Mouse (Mus musculus) cerebellum, adult 9-11 months (tissue): Measurements from ENCODE around the gene Sardh.

Experiments used
- DNase-seq: peaks from one replicate; pipeline ENCODE4 v3.0.0; 2022

The Sardh gene

GRCm38 (mm10) chr2:27248211-27248610, at the start of gene Sardh:
Gene Sardh (minus strand): TSS chr2:27248337.
- no peak for DNase-seq

DNA sequence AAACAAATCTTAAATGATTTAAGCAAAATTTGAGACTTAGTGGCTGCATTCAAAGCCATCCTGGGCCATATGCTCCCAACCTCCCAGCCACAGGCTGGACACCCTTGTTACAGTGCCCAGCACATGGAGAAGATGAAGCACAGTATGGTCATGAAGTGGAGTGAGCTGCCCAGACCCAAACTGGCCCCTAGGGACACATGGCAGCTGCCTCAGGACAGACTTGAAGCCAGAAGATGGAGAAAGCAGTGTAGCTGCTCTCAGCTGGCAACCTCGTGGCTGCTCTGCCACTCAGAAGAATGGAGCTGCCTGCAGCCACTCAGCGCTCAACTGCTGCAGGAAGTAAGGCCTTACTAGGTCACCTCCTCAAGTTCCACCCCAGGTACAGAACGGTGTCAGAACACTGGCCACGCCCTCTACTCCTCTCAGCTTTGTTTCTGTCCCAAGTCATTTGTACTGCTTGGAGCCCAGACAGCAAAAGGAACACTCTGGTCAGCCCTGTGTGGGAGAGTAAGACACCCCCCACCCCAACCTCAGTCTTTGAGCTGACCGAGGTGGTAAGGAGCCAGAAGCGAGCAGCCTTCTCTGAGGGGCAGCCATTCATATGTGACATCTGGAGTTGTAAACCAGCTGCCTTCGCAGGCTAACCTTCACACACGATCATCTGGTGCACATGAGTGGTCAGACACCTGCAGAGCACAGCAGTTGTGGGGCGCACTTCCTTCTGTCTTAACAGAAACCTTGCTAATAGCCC, 48.7 kb upstream of the Sardh start:
- DNase-seq = no peak

GRCm38 (mm10) chr2:27294777-27295176, 46.6 kb upstream of the Sardh start:
- DNase-seq = no peak

DNA sequence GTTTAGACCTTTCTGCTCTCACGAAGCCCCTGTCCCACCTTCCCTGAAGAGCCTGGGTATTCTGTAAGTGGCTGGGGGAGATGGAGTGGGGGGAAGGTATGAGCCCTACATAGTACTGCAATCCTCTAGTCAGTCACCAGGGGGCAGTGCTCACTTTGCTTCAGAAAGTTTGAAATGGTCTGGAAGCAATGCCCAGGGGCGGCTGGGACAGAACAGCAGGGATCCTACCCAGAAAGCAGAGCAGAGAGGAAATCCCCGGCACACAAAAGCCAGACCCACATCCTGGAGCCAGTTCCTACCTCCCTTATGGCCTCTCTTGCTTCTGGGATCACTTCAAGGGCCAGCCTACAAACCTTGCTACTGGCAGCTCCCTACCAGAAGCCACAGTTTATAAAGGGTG, 40.9 kb upstream of the Sardh start:
- DNase-seq = peak; percentile 51

- DNase-seq = no peak
These were observed 39.0 kb upstream of the Sardh start for GRCm38 (mm10) chr2:27286971-27287710.

- DNase-seq = no peak
These were observed 36.3 kb upstream of the Sardh start for GRCm38 (mm10) chr2:27284441-27284840.

DNA sequence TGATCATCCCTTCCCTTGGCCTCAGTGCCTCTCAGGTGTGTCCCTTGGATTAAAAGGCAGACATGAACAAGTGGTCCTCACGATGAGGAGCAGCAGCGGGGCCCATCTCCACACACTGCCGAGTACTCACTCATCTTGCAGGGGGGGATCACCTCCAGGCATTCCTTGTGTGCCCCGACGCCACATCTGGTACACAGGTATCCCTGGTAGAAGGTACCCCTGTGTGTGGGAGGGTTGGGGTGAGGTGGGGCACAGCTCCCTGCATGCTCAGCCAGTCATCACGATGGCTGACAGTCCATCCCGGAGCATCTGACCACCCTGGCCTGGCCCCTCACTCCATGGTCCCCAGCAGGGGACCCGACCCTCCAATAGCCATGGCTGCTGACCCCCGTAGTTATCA, 33.6 kb upstream of the Sardh start:
- no peak for DNase-seq

- DNase-seq = peak; percentile 40
These were observed 32.9 kb upstream of the Sardh start for GRCm38 (mm10) chr2:27280920-27281611.

DNA sequence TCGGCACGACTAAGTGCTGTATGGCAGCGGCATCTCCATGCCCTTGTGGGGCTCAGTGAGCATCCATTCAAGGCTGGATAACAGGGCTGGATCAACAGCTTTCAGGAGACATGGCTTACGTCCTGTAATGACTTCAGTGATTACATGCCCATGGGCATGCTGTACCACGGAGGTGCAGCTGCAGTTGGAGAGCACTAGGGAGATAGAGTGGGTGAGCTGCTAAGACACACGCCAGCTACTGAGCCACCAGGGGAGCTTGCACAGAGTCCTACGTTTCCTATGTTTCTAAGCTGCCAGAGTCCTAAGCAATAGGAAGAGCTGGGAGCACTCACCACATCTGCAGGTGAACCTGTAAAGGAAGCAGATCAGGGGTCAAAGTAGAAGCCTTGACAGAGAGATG, 30.7 kb upstream of the Sardh start:
- no peak for DNase-seq

DNA sequence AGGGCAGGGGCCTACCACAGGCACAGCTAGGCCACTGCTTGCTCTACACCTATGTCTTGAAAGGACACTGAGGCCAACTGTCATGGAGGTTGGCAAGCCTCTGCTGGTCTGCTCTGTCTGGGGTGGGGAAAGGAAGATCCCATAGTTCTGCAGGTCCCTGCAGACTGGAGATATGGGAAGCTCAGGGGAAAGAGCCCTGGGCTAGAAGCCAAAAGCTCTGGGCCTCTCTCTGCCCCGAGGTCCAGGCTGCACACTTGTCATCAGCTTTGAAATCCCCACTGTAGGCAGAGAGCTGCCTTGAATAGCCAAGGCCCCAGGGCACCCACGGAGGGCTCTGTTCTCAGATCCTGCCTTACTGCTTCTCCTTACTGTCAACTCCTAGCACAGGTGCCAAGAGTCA, 20.2 kb upstream of the Sardh start:
- DNase-seq = no peak

DNA sequence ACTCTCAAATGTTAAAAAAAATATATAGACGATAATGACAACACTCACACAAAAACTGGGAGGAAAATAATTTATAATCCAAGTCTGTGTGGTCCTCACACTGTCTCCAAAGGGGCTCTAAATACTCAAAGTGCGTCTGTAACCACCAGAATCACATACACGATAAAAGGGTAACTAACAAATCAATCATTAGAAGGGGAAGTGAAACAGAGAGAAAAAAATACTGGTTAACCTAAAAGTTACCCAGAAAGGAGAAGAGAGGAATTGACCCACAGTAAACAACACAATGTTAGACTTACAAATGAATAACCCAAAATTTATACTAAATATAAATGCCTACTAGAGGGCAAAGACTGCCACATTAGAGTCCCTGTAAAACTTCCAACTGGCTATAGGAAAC, 17.7 kb upstream of the Sardh start:
- no peak for DNase-seq

DNA sequence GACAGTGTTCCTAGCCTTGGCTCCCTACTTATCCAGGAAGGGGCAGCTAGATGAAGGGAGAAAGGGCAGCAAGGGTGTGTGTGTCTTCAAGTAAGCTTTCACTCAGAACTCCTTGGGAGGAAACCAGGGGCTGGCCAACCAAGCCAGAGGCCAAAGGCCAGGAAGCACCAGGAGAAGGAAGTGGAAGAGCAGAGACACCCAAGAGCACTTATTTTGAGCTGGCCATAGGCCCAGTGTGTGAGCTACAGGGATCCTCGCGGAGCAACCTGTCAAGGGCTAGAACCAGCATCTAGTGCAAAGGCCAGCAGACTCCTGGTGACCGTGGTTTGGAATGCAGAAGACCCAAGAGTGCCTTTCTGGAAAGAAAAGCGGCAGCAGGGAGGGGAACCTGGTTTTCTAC, 14.8 kb upstream of the Sardh start:
- no peak for DNase-seq

- DNase-seq = no peak
These were observed 3.3 kb upstream of the Sardh start for GRCm38 (mm10) chr2:27251434-27251833.

DNA sequence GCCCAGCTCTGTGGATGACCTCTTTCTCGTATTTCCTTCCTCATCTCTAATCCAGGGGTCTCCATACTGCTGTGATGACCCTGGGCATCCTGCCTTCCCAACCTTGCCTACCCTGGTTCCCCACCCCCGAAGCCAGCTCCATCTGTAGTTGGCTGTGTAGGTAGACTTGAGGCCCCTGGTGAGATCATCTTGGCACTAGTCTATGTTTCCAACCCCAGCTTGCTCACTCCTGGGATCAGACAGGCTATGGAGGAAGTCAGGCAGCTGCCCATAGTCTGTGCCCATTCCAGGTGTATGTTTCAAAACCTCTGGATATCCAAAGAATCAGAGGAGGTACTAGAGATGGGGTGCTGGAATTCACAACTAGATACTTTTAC, 662 bp downstream of the Sardh start:
- no peak for DNase-seq

GRCm38 (mm10) chr2:27246712-27247486, 1.2 kb downstream of the Sardh start:
- DNase-seq = peak; percentile 51

GRCm38 (mm10) chr2:27245947-27246346, 2.2 kb downstream of the Sardh start:
- no peak for DNase-seq

- DNase-seq = peak; percentile 56
These were observed 10.8 kb downstream of the Sardh start for GRCm38 (mm10) chr2:27237342-27237741.

DNA sequence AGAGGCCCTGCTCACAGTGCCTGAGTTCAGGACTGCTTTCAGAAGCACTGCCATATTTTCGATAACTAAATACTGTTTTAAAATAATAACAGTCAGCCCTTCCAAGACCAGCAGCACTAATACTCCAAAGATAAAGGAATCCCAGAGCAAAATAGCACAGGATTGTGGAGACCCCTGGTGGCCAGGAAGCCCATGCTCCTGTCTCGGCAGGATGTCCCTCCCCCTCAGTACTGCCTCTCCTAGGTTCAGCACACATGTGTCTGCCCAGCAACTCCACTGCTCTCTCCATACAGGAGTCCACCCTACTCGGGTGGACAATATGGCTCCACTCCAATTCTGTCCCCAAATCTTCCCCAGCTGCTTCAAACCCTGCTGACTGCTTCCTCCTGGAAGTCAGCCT, 12.4 kb downstream of the Sardh start:
- DNase-seq = peak; percentile 56

DNA sequence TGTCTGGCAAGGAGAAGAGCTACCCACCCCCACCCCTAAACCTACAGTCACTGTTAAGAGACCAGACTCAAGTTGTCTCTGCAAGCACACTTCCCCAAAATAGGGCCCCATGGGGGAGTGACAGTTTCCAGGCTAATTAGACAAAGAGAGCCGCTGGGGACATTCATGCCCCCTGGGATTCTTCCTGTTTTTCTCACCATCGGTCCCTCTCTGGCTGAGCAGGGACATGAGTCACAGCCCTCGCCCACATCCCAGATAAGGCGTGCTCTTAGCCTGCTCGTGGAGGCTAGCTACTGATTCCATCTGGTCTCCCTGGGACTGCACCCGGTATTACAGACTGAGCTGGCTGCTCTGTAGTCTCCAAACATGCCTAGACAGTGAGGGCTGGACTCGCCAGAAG, 15.8 kb downstream of the Sardh start:
- peak; percentile 5 for DNase-seq

DNA sequence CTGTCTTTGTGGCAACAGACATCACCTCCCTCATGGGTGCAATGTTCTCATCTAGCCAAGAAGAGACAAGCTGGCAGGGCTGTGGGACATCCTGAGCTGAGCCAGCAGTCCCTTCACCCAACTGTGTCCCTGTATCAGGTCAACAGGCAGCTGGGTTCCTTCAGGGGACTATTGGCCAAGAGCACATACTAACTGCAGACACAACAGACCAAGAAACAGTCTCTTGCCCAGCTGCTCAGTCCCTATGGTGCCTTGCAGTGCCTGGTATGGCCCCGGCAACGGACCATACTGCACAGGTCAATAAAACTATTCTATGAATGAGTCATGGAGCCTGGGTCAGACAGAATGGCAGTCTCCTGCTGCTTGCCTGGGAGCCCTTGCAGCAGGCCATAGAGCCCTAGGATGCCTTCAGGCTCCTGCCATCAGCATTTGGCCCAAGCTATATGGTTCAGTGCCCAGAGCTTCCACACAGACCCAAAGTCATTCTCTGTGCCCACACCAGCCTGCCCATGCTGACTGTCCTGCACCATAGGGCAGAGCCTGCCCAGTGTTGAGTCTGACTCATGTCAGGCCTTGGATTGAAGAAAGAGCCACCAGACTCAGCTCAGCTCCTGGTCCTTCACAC, 18.5 kb downstream of the Sardh start:
- DNase-seq = peak; percentile 68

- DNase-seq = peak; percentile 7
These were observed 19.2 kb downstream of the Sardh start for GRCm38 (mm10) chr2:27228809-27229480.

DNA sequence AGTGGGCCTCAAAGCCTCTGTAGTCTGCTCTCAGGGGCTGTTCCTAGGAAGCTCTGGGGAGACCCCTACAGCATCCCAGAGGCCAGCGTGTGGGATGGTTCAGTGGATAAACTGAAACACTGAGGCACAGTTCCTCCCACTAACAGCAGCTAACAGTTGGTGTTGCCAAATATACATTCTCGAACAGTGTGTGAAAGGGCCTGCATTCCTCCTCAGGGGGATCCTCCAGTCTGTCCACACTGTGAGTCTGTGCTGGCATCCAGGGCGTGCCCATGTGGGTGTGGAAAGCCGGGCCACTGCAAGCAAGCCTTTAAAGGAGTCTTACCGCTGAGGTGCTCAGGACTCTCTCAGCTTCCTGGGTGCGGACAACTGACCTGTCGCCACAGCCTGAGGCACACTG, 21.6 kb downstream of the Sardh start:
- DNase-seq = peak; percentile 2
